Mouse (Mus musculus): Measurements from ENCODE around the gene Gm49325. TPM values are rescaled to one million over a fixed set of nuclear protein-coding genes. Genes with fewer than 3 reads are reported as not detected.

The Gm49325 gene
- total RNA-seq, 4 experiments from 2014 or later, result 8.3 to 15.8 (median 13.9) TPM

DNA sequence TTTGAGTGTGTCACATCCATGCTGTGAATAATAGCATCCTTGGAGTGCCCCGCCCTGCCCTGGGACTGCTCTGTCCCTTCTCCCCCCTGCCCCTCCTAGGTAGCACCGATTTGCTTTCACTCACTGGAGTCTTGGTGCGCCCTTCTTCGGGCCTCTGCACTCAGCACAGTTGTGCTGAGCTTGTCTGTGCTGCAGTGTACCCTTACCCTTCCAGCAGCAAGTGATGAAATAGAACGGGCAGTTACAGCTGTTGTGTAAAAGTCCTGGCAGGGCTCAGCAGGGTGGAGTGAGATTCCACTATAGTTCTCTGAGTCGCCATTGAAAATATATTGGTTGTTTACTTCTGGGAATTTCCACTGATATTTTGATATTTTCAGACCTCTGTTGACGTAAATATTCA, 20.0 kb downstream of the Gm49325 start:
- DNase-seq (ENCODE audit: low spot score), result no peak

DNA sequence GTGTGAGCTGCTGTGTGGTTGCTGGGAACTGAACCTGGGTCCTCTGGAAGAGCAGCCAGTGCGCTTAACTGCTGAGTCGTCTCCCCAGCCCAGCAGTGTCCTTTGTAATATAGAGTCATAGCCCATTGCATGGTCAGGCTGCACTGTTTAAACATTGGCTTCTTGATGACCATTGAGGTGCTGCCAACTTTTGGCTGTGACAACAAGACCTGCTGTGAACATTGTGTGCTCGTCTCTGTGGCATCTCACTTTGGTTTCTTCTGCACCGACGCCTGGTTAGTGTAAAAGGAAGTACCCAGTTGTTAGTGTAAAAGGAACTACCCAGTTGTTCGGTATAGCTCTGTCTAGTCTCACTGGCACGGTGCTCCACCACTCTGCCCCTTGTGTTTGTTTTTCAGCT, 20.6 kb downstream of the Gm49325 start:
- DNase-seq (ENCODE audit: low spot score), result no peak

DNA sequence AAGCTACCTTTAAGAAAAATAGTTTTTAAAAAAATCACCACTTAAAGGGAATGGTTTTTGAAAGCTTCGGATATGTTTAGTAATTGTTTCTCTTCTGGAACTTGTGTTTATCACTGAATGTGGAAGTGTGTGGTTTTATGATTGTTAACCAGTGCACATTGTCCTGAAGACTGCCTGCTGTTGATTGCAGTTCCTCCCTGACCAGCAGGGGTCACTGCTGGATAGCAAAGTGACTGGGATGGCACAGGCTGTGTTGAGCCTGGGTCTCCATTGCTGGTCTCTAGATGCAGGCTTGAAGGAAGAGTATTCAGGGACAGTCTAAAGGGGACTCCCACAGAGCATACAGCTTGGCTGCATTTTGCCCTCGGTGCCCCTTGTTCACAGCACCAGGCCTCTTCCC, 21.5 kb downstream of the Gm49325 start:
- peak; percentile 83 for DNase-seq (ENCODE audit: low spot score)

DNA sequence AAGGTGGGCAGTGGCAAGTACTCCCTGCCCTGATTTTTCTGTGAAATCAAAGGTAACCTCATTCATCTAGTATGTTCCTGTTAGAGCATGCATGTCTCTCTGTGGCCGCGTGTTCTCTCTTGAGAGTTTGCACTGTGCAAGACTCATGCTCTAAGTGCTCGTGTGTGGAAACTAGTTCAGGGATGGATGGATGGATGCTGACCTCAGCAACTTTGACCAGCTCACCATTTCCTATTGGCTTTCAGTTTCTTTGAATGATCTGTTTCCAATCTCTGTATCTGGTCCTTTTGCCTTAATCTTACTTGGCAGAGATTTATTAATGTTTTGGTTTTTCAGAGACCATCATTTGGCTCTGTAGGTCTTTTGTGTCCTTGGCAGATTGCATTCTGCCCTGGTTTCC, 23.2 kb downstream of the Gm49325 start:
- DNase-seq (ENCODE audit: low spot score), result no peak

DNA sequence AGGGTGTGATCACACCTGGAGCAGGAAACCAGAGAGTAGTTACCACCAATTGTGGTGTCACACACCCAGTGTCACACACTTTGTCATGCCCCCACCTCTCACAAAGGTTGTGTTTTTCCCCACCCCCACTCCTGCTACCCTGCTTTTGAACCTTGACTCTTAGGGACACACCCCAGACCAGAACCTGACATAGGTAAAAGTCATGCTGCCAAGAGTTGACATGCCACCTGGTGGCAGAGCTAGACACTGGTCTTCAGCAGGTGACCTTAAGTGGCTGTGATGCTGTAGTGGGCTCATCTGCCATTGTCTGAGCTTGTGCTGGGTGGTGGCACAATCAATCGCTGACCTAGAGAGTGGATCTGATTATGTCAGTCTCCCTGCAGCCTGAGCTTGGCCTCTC, 24.0 kb downstream of the Gm49325 start:
- DNase-seq (ENCODE audit: low spot score), result no peak

DNA sequence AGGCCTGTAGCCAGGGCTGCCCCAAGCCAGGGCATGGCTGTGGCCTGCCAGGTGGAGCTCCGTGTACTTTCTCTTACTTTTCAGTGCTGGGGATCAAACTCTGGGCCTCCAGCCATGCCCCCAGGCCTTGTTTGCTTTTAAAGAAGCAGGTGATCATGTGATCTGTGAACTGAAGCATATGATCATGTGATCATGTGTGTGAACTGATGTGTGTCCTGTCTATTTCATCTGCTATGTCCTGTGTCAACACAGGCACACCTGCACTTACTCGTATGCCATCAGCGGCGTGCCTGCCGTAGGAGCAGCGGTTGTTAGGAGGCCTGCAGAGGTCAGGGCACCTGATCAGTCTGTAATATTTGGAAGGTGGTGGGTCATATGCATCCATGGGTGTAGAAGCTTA, 28.0 kb downstream of the Gm49325 start:
- no peak for DNase-seq (ENCODE audit: low spot score)

DNA sequence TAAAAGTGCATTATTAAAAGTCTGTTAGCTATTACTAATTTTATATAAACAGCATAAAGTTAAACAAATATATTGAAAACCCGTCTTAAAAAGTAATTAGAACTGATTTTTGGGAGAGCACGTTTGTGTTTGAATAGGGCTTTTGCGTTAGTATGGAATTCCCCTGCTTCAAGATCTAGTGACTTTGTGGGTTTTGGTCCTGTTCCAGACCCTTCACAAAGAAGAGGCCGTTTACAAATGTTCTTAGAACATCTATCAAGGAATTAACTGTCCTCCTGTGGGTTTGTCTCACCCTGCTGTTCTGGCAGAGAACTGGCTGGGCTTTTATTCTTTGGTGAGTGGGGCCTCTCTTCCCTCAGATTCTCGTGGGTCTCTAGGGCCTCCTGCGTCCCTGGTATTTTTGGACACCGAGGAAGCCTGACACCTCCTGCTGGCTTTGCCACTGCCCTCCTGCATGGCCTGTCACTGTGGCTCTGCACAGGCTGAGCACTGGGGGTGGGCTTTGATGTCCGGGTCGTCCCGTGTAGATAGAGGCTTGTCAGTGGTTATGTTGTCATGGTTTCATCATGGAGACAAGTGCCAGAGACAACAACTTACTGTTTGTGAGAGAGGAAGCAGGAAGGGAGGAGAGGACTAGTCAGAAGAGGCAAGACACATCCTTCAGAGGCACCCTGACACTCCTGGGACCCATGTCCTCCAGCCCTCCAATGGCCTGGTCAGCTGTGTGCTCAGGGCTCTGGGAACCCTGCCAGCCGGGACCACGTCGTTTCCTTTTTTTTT, 28.6 kb downstream of the Gm49325 start:
- DNase-seq (ENCODE audit: low spot score), result peak; percentile 48

DNA sequence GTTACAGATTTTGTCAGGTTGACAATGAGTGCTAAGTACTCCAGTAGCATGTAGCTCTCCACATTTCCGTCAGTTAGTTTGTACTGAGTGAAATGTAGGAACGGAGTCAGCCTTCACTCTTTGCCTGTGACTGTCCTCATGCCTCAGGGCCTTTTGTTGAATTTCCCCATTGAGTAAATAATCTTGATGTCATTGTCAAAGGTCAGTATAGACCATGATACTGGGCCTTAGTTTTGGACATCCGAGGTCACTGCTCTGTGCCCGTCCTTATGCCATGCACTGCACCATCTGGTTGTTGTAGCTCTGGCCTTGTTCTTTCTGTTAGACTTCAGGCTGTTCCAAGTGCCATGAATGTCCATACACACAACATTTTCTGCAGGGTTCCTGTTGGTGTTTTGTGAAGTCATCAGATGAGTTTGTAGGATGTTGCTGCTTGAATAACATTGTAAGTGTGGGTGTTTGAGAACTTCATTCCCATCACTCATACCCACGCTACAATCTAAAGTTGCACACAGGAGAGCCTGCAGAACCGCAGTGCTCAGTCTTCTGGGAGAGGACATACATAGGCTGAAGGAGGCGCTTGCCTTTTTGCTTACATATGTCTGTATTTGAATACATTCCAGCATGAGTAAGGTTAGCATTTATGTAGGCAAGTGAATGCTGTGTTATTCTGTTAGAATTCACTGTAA, 30.4 kb downstream of the Gm49325 start:
- DNase-seq (ENCODE audit: low spot score), result no peak

DNA sequence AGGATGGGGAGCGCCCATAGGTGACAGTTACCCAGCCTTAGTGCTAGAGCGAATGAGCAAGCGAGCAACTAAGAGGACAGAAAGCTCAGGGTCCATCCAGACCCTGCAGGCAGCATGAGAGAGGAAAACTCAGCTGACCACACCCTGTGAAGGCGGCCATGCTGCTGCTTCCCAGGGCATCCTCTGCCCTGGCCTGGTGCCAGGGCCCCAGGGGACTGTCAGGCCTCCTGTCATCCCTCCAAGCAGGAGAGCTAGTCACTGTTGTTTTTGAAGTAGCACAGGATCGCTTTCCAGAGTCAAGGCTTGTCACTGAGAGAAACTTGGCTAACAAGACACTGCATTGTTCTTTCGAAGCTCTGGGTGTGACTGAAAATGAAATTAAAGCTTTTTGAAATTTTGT, 33.0 kb downstream of the Gm49325 start:
- no peak for DNase-seq (ENCODE audit: low spot score)

DNA sequence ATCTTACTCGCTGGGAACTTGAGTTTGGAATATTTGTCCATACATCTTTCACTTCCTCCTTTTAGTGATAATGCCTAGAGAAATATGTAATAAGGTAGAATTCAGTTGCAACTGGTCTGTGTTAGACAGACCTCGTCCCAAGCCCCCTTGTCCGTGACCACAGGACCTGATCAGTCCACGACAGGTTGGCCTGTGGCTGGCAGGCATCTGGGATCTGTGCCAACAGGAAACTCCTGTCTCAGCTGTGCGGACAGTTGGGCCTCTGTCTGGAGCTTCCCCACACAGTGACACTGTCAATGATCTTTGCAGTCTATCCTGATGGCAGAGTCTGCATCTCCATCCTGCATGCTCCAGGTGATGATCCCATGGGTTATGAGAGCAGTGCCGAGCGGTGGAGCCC, 37.2 kb downstream of the Gm49325 start:
- no peak for DNase-seq (ENCODE audit: low spot score)

DNA sequence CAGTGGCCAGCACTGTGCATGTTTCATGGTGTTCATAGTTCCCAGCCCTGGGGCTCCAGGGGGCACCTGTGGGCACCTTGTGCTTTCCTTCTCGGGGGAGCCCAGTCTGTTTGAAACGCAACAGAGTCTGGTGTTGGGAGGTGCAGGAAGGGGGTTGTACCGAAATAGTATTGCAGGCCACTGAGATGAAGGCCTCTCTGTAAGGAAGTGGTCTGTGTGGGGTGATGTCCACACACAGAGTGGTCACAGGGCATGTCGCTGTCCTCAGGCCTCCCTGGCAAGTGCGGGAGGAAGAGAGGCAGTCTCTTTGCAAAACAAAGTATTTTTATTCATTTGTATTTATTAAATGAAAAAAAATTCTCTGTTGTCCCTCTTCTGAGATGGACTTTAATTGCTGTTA, 39.6 kb downstream of the Gm49325 start:
- DNase-seq (ENCODE audit: low spot score), result no peak

DNA sequence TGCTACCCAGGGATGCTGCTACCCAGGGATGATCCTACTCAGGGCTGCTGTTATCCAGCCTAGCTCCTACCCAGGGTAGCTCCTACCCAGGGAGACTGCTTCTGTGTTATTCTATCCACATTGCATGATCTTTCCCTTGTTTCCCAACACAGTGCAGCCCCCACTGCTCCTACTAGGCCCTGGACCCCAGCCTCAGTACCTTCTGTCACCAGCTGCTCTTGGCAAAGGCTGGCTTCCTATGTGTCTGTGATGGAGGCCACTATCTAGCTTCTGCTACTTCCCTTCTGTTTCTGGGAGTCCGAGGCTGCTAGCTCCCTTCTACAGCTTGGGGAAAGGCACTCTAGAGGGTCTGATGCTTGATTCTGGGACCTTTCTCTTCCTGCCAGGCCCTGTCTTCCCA, 41.5 kb downstream of the Gm49325 start:
- no peak for DNase-seq (ENCODE audit: low spot score)

DNA sequence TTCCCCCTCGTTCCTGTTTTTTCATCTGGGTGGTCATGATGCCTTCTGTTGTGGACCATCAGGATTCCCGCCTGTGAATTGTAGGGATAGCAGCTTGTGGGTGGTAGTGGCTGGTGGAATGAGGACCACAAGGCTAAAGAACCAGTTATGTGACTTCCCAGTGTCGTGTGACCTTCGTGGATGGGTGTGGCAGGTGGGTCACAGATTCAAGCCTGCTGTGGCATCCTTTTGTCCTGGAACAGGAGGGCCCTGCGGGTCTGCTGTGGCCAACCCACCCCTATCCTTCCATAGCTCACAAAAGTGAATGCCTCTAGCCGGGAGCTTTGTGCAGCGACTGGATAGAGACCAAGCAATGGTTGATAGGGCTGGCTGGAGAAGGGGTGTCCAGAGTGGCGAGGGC, 41.9 kb downstream of the Gm49325 start:
- DNase-seq (ENCODE audit: low spot score), result no peak

DNA sequence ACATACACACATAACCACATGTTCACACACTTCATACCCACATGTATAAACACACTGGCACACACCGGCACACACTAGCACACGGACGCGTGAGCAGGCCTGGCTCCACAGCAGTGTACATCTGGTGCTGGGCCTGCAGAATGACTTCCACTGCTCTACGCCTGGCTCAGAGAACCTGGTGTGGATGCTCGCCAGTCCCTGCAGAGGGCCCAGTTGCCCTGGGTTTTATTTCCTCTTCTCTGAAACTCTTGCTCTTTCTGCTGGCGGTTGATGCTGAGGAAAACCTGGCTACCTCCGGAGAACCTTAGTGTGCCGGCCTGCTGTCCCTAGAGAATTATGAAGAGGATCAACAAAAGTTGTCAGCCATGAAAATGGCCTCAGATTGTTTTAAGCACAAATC, 46.0 kb downstream of the Gm49325 start:
- no peak for DNase-seq (ENCODE audit: low spot score)

DNA sequence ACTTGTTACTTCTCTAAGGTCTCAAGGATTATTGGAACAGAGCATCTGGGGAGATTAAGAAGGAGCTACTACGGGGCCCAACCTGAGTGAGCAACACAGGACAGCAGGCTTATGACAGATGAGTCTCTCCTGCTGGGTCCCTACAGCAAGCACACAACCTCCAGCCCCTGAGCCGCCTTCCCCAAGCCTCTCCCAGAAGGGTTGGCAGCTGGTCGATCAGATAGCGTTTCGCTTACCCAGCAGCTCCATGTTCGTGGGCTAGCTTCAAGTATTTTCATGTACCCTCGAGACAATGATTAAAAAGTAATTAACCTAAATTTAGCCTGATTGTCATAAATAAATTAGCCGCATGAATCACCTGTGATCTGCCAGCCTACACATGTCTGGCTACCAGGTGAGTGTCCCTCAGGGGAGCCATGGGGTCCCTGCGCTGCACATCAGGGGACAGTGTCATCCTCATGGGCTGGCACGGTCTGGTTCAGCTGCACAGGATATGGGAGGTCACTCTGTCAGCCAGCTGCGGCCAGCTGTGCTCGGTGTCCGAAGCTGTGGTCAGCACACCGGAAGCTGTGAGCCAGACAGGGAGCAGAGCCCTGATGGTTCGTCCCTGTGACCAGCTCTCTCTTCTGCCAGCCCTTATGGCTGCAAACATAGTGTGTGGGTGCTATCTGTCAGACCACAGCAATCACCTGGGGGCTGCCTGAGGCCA, 52.4 kb downstream of the Gm49325 start:
- DNase-seq (ENCODE audit: low spot score), result no peak

DNA sequence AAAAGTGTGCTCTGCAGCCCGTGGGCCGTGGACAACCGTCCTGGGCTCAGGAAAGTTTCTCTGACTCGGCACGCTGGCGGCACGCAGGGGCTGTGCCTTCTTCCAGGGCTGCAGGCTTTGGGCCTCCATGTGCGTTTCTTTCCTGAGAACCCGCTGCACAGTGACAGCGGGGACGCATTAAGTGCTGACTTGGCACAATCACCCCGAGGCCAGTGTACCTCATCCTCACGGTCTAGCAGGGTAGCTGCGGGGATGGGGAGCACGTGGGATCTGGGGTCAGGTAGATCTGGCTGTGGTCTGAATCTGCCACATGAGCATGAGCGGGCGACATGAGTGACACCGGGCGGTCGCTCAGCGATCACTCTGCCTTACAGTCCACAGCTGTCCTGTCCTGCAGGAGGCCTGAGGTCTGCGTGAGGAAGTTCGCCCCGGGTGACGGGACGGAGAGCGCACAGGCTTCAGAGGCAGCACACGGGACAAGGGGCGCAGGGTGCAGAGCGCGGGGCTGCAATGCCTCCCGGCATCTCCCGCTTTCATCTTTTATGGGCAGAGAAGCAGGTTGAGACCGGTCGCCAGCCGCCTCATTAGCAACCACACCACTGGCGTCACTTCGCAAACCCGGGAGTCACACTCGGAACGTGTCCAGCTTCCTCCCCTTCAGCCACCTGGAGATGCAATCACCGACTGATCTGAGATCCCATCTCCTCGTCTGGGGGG, 58.1 kb downstream of the Gm49325 start:
- no peak for DNase-seq (ENCODE audit: low spot score)

DNA sequence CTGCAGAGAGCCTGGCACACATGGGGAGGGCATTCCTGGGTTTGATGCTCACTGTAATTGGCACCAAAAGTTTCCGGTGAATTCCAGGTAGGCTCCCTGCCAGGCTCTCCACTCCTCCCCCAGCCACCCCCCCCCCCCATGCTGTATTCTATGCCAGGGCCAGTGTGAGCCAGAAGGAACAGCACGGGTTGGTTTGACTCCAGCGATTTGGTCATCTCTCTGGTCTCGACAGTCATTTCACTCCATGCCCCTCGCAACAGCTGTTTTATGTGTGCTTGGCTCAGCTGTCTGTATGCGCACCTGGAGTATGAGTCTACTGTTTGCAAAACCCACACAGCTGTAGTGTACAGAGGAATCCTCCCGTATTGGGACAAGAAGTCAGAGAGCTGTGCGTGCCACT, 60.3 kb downstream of the Gm49325 start:
- DNase-seq (ENCODE audit: low spot score), result no peak

DNA sequence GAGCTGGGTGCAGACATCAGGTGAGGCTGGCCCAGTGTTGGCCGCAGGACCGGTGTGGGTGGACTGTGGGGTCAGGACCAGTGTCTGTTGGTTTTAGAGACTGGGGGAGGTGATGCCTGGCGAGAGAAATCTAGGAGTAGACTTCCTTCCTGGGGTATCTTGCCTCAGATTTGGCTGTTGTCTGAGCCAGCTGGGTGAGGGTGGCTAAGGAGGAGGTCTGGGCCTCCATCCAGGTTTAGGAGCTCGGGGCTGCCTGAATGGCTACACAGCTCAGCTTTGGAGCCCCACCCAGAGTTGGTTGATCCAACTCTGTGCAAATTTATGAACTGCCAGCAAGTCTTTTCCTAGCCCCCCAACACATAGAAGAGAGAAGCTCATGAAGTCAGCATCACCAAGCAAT, 61.4 kb downstream of the Gm49325 start:
- DNase-seq (ENCODE audit: low spot score), result no peak

DNA sequence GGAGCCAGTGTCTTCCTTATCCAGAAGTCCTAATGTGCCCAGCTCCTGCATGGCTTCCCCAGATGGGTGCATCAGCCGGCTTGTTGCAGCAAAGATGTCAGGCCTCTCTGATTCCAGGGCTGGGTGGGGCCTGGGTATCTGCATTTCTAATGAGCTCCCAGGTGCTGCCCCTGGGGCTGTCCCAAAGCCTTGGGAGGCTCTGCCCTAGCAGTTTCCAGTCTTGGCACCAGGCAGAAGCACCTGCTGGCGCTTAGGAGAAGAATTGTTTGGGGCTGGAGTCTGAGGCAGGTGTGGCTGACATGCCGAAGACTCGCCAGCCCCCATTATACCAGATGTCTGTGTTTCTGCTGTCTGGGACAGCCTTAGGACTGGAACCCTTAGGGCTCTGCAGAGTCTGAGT, 64.7 kb downstream of the Gm49325 start:
- no peak for DNase-seq (ENCODE audit: low spot score)

DNA sequence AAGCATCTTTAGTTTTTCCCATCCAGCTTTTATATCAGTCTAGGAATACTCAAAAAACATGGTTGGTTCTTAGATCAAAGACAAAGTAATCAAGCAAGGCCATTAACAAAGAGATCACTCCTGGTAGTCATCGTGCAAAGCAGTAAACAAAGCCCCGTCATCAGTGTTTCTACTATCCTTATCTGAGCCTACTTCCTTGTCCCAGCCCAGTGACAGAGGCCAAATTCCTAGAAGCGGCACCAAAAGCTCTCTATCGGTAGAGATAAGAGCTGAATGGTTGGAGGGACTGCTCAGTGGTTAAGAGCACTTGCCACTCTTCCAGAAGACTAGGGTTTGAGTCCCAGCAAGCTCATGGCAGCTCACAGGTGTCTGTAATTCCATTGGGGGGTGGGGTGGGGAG, 65.5 kb downstream of the Gm49325 start:
- DNase-seq (ENCODE audit: low spot score), result no peak

DNA sequence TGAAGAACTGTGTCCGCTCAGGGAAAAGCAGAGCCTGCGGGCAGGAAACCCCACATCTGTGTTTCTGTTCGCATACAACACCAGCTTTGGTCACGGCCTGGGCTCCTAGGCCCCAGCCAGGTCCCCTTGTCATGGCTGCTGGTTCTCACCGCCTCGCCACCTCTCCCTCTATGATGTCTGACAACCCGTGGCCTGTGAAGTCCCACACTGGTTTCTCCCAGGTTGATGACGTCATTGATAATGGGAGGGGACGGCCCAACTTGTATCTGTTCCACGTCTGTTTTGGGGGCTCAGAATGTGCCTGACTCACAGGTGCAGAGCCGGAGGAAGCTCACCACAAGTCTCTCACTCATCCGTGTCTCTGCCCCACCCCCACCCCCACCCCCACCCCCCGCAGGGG, 67.8 kb downstream of the Gm49325 start:
- no peak for DNase-seq (ENCODE audit: low spot score)

DNA sequence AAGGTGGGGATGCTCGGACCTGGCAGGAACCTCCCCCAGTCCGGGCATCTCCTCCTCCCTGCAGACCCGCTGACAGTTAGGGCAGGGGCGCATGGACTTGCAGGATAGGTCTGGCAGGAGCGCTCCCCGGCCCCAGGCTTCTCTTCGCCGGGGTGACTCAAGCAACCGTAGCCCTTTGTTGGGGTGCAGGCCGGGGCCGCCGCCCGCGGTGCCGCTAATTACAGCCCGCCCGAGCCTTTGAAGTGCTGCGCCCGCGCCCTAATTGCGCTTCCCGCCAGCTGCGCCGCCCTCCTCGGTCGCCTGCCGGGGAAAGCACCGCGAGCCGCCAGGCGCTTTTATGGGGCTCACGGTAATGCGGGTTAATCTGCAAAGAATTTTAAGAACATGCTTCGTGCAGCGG, 71.6 kb downstream of the Gm49325 start:
- DNase-seq (ENCODE audit: low spot score), result no peak

Data from heart, adult 8-10 months (tissue).